Mouse (Mus musculus): ENCODE results near the gene Dnaja1.

Gene Dnaja1

DNA sequence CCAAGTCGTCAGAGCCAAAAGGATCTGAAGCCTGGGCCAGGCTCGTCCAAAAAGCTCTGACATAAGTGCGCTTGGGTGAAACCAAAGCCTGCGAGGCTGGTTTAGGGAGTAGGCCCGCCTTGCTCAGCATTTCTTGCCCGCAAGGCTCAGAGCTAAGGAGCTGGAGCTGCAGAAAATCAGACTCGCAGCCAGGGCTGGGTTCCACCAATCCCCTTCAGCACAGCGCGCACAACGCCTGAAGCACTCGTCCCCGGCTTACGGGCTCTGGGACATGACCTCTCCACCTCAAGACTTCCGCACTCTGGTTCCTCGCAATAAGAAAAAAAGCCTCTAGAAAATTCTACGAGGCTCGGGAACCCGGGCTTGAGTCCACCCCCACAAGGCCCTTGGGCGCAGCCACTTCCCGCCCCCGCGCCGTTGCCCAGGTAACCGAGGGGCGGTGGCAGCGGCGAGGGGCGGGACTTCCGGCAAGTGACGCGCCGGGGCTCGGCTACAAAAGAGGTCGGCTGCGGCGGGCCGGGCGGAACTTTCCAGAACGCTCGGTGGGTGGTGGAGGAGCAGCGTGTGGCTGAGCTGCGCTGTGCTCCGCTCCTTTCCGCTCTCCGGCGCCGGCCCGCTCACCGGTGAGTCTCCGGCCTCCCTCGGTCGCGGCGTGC, at the start of gene Dnaja1:
TSS of gene Dnaja1 (plus strand) at position 140 of the 656 bp plus-strand sequence.
- peak; percentile 93 for DNase-seq (ENCODE audit: low read depth, low spot score)

DNA sequence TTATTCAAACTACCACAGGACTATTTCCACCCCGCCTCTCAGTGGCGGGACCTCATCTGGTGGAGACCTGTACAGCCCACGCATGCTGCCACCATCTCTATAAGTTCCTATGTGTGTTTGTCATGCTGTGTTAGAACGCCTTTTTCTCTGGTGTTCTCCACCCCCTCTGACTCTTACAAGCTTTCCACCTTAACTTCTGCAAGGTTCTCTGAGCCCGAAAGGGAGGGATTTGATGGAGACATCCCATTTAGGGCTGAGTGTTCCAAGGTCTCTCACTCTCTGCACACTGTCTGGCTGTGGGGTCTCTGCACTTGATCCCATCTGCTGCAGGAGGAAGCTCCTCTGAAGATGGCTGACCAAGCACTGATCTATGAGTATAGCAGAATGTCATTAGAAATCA, 48.4 kb upstream of the Dnaja1 start:
- DNase-seq (ENCODE audit: low read depth, low spot score) = no peak

GRCm38 (mm10) chr4:40676338-40676737, 45.6 kb upstream of the Dnaja1 start:
- peak; percentile 23 for DNase-seq (ENCODE audit: low read depth, low spot score)

DNA sequence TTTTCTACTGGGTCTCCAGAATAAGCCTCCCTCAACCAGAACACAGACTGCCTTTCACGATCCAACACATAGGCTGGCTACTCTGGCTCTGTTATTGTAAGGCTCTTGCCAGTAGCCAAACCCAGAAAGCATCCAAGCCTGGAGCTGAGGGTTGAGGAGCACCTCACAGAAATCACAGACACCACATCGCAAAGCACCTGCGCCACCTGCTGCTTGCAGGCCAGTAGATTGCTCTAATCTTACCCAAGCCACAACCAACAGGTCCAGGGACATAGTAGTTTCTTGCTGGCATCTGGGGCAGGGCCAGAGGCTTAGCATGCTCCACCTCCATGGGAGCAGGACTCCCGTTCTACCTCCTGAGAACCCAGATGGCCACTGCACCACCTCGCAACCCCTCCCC, 44.8 kb upstream of the Dnaja1 start:
- peak; percentile 62 for DNase-seq (ENCODE audit: low read depth, low spot score)

DNA sequence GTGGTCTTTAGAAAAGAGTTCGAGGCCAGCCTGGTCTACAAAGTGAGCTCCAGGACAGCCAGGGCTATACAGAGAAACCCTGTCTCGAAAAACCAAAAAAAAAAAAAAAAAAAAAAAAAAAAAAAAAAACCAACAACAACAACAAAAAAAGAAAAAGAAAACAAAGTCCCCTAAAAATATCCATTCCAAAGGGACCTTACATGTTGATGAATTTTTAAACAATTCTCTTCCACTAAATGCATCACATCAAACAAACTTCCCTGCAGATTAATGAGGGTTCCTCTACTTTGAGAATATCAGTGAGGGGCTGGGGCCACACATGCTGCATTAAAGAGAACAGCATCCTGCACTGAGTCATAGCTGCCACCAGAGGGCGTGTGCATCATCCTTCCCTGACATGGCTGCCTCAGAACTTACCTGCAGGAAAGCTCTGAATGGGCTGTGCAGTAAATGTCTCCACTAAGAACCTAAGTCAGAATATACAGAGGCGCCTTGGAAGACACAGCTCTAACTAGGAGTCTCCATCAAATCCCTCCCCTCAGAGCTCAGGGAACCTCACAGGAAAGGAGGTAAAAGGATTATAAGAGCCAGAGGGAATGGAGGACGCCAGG, 41.6 kb upstream of the Dnaja1 start:
- DNase-seq (ENCODE audit: low read depth, low spot score) = peak; percentile 87

- peak; percentile 42 for DNase-seq (ENCODE audit: low read depth, low spot score)
Measured at GRCm38 (mm10) chr4:40681908-40682307, 40.0 kb upstream of the Dnaja1 start.

GRCm38 (mm10) chr4:40682359-40682758, 39.6 kb upstream of the Dnaja1 start:
- DNase-seq (ENCODE audit: low read depth, low spot score) = no peak

DNA sequence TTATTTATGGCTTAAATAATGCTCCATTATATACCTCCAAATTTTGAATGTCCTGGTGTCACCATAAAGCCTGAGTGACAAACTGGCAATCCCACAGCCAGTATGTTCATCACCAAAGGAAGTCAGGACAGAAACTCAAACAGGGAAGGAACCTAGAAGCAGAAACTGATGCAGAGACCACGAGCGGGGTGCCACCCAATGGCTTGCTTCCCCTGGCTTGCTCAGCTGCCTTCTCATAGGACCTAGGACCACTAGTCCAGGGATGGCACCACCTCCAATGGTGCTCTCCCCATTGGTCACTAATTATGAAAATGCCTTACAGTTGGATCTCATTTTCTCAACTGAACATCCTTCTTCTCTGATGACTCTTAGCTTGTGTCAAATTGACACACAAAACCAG, 38.6 kb upstream of the Dnaja1 start:
- DNase-seq (ENCODE audit: low read depth, low spot score) = no peak

DNA sequence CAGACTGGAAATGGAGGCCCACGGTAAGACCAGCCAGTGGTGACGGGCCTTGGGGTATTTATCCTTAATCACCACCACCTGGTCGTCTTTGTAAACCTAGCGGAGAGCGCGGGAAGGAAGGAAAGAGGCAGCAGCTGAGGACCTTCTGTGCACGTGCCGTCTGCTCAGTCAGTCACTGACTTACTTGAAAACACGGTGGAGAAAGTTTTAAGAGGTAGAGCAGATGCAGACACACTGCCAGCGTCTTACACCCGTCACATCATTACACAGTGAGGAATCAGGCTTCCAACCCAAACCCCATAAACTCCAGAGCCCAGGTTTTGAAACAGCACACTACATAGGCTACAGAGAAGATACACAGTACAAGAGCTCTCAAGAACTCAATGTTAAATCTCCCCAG, 30.9 kb upstream of the Dnaja1 start:
- no peak for DNase-seq (ENCODE audit: low read depth, low spot score)

GRCm38 (mm10) chr4:40697059-40697458, 24.9 kb upstream of the Dnaja1 start:
- DNase-seq (ENCODE audit: low read depth, low spot score) = no peak

DNA sequence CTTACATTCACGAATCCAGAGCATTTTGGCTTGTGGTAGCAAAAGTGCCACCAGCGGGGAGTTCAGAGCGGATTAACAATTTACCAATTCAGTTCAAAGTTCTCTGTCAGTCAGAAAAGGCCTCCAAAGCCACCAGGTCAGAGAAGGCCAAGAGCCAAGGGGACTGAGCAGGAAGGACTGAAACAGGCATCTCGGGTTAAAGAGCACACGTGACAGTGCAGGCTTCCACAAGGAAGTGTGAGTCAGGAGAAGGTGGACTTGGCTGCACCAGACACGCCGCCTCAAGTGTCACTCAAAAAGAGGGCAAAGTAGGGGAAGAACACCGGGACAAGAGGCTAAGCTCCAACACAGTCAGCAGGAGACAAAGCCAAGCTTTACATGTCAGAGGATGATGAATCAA, 21.7 kb upstream of the Dnaja1 start:
- DNase-seq (ENCODE audit: low read depth, low spot score) = no peak

DNA sequence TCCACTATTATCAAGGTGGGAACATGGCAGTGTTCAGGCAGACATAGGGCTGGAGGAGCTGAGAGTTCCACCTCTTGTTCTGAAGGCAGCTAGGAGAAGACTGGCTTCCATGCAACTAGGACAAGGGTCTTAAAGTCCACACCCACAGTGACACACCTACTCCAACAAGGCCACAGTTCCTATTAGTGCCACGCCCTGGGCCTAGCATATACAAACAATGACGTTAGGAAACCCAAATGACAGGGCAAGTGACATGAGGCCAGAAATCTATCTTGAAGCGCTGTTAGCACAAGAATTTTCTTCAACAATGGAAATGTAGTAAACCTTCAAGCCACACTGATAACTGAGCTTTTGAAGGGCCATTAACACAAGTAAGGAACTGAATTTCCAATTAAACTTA, 20.2 kb upstream of the Dnaja1 start:
- no peak for DNase-seq (ENCODE audit: low read depth, low spot score)

GRCm38 (mm10) chr4:40702797-40703709, 18.9 kb upstream of the Dnaja1 start, which contains the start of gene Aptx:
Gene Aptx, minus strand, starts transcription at chr4:40703194.
- DNase-seq (ENCODE audit: low read depth, low spot score) = peak; percentile 97

DNA sequence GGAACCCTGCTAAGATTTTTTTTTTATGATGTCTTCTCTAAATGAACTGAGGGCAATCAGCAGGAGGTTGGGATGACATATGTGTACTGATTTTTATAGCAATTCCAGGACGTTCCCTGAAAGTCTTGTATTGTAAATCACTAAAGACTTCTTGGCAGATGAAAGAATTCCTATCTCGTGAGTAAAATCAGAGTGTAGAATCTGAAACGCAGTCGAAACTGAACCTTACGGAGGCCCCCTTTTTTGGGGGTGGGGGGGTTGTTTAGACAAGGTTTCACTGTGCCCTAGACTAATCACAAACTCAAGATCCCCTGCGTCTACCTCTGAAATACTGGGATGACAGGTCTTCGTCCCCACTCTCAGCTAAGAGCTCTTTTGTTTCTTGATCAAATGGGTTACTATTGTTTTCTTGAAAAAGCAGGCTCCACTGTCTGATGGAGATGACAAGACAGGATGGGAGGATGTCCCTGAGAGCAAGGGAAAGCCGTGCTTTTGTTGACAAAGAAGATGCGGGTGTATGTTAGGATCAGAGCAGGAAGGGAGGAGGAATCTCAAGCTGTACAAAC, 18.2 kb upstream of the Dnaja1 start:
- no peak for DNase-seq (ENCODE audit: low read depth, low spot score)

GRCm38 (mm10) chr4:40717141-40717540, 4.8 kb upstream of the Dnaja1 start:
- DNase-seq (ENCODE audit: low read depth, low spot score) = no peak

DNA sequence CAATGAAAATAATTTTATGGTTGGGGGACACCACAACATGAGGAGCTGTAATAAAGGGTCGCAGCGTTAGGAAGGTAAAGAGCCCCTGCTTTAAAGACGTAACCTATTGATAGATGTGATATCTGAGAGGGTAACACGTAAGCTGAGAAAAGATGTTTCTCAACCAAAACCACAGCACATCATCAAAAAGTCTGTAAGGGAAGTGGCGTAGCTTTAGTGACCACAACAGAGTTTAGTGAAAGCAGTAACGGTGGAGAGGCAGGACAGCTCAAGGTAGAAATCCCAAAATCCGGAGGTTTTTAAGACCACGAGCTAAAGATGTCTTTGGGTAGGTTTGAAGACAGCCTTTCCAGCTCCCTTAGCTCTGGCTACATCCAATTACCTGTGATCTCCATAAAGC, 1.0 kb upstream of the Dnaja1 start:
- no peak for DNase-seq (ENCODE audit: low read depth, low spot score)

- peak; percentile 71 for DNase-seq (ENCODE audit: low read depth, low spot score)
Measured at GRCm38 (mm10) chr4:40722687-40723460, 924 bp downstream of the Dnaja1 start.

- DNase-seq (ENCODE audit: low read depth, low spot score) = no peak
Measured at GRCm38 (mm10) chr4:40725141-40725540, 3.2 kb downstream of the Dnaja1 start.

DNA sequence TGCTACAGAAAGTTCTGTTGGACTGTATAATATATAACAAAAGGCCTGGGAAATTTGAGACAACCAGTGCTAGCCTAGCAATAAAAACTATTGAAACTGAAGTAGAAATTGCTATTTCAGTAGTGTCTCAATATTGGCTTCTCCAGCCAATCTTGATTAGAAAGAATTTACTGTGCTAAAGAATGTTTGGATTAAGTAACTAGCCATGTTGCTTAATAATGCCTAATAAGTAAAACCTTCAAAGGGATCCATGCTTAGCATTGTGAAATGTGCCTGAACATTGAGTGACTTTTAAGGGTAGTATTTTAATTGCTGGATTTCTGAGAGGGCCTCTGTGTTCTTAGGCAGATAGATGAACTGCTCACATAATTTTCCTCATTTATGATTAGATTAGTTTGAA, 3.6 kb downstream of the Dnaja1 start:
- no peak for DNase-seq (ENCODE audit: low read depth, low spot score)

DNA sequence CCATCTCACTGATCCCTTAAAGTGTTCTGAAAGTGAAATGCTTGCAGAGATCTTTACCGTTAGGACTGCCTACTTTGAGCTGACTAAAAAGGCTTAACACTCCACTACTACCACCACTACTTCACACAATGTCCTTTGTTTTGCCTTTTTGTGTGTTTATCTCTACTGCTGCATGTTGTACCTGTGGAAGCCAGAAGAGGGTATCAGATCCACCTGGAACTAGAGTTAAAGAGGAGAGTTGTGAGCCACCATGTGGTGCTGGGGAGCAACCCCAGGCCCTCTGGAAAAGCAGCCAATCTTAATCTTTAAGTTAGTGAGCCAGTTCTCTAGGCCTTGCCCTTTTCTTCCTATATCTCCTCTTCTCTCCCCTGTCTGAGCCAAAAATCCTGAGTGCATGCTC, 5.3 kb downstream of the Dnaja1 start:
- DNase-seq (ENCODE audit: low read depth, low spot score) = peak; percentile 82

GRCm38 (mm10) chr4:40731262-40731661, 9.3 kb downstream of the Dnaja1 start:
- no peak for DNase-seq (ENCODE audit: low read depth, low spot score)
